Mouse (Mus musculus): Measurements from ENCODE around the gene Sirt2. TPM values are rescaled to one million over a fixed set of nuclear protein-coding genes. Genes with fewer than 3 reads are reported as not detected.

Gene Sirt2
- total RNA-seq, 2 experiments from 2014 or later, result 91.5 to 99.9 TPM

- DNase-seq, result no peak
- intact Hi-C loops (cut with DNase I), result no loop called here
Observed at GRCm38 (mm10) chr7:28825686-28826401, 59.3 kb downstream of the Sirt2 start.

DNA sequence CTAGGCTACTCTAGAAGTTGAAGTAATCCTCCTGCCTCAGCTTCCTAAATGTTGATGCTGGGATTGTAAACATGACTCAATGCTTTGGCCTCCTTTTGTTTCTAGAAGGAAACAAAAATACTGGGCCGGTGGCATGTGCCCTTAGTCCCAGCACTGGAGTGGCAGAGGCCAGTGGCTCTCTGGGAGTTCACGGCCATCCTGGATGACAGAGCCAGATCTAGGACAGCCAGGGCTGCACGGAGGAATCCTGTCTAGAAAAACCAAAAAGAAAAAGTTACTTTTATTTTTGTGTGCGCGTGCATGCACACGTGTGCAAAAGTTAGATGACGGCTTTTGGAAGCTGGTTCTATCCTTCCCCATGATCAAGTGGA lies 59.9 kb downstream of the Sirt2 start:
- intact Hi-C loops (cut with DNase I), result no loop called here
- no peak for DNase-seq

GRCm38 (mm10) chr7:28827338-28827737 lies 60.8 kb downstream of the Sirt2 start:
- intact Hi-C loops (cut with DNase I), result no loop called here
- no peak for DNase-seq

- DNase-seq, result no peak
- intact Hi-C loops (cut with DNase I), result loop anchor here (10.0 kb wide), 1 partner anchor 55 kb away; the partner anchor contains the start of gene Capn12
Observed at GRCm38 (mm10) chr7:28829821-28830220, 63.3 kb downstream of the Sirt2 start.

DNA sequence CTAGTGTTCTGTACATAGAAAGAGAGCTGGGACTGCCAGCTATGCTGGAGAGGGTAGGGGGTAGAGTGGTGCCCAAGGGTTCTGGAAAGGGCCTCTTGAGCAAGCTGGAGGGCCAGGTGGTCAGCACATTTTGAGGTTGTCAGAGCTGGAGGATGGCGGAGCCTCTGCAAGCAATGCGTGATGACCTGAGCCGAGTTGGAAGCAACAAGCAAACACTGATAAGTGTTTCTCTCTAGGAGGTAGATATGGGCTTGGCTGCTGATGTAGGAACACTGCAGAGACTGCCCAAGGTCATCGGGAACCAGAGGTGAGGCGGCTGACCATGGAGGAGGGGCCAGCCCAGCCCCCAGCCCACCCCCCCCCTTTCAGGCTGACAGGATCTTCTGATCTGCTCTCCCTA lies 64.4 kb downstream of the Sirt2 start:
- intact Hi-C loops (cut with DNase I), result loop anchor here (10.0 kb wide), 1 partner anchor 54 kb away; the partner anchor contains the start of gene Capn12
- no peak for DNase-seq

- DNase-seq, result no peak
- intact Hi-C loops (cut with DNase I), result loop anchor here (10.0 kb wide), 1 partner anchor 53 kb away; the partner anchor contains the start of gene Capn12
Observed at GRCm38 (mm10) chr7:28831411-28832125, 65.0 kb downstream of the Sirt2 start.

- intact Hi-C loops (cut with DNase I), result loop anchor here (10.0 kb wide), 1 partner anchor 53 kb away; the partner anchor contains the start of gene Capn12
- DNase-seq, result no peak
Observed at GRCm38 (mm10) chr7:28832137-28832536, 65.6 kb downstream of the Sirt2 start.

- no peak for DNase-seq
- intact Hi-C loops (cut with DNase I), result loop anchor here (10.0 kb wide), 1 partner anchor 51 kb away; the partner anchor contains the start of gene Capn12
Observed at GRCm38 (mm10) chr7:28833723-28834347, 67.3 kb downstream of the Sirt2 start, which contains the start of gene Lgals4. Gene Lgals4, plus strand, starts transcription at chr7:28833854.

DNA sequence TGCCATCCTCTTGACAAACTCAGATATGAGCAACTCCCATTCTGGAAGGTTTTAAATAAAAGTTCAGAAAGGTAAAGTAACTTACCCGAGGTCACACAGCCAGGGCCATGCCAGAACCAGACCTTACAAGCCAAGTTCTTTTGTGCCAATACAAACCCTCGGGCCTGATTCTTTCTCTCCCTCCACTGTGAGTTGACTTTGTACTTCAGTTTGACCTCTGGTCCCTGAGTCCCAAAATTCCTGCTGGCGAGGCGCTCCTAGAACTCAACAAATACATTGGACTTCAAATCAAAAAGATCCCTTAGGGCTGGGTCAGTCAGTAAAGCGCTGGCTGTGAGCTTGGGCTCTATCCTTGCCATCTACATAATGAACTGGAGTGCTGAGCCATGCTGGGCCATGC lies 70.4 kb downstream of the Sirt2 start:
- no peak for DNase-seq
- intact Hi-C loops (cut with DNase I), result loop anchor here (10.0 kb wide), 1 partner anchor 48 kb away; the partner anchor contains the start of gene Capn12

Other genes with a start within 250 kb of the Sirt2 start
- gene Ifnl3, start 243.9 kb upstream of the Sirt2 start, total RNA-seq (2021), result not detected
- not detected for gene Sycn, start 225.8 kb upstream of the Sirt2 start, total RNA-seq (2021)
- not detected for gene Nccrp1, start 219.5 kb upstream of the Sirt2 start, total RNA-seq (2021)
- gene Samd4b, start 168.6 kb upstream of the Sirt2 start, total RNA-seq (2021), result 10 to 100 TPM; 67.9 to 70.0 TPM
- gene Pak4, start 168.6 kb upstream of the Sirt2 start, total RNA-seq (2021), result 10 to 100 TPM; 11.6 to 11.9 TPM
- gene Acp7, start 135.4 kb upstream of the Sirt2 start, total RNA-seq (2021), result under 1 TPM; 0.18 to 0.89 TPM
- gene Fbxo27, start 73.9 kb upstream of the Sirt2 start, total RNA-seq (2021), result 10 to 100 TPM; 20.1 to 22.8 TPM
- 1 to 10 TPM; 2.9 to 3.7 TPM for gene Fbxo17, start 49.9 kb upstream of the Sirt2 start, total RNA-seq (2021)
- 10 to 100 TPM; 41.1 to 41.6 TPM for gene Mrps12, start 24.9 kb upstream of the Sirt2 start, total RNA-seq (2021)
- gene Sars2, start 24.7 kb upstream of the Sirt2 start, total RNA-seq (2021), result 10 to 100 TPM; 11.9 to 13.3 TPM
- gene Ccer2, start 10.6 kb upstream of the Sirt2 start, total RNA-seq (2021), result under 1 TPM in 1 of 2 experiments, not detected in 1; 0.68 TPM
- 10 to 100 TPM; 35.3 to 35.6 TPM for gene Nfkbib, start 777 bp downstream of the Sirt2 start, total RNA-seq (2021)
- gene Rinl, start 22.2 kb downstream of the Sirt2 start, total RNA-seq (2021), result 1 to 10 TPM; 1.5 to 1.6 TPM
- 100 to 1,000 TPM; 572 to 576 TPM for gene Hnrnpl, start 41.8 kb downstream of the Sirt2 start, total RNA-seq (2021)
- gene Ech1, start 58.5 kb downstream of the Sirt2 start, total RNA-seq (2021), result 10 to 100 TPM; 45.3 to 45.9 TPM
- 1 to 10 TPM; 3.6 to 4.6 TPM for gene Lgals4, start 67.1 kb downstream of the Sirt2 start, total RNA-seq (2021)
- 1 to 10 TPM; 2.3 to 3.7 TPM for gene Lgals7, start 97.1 kb downstream of the Sirt2 start, total RNA-seq (2021)
- gene Capn12, start 114.7 kb downstream of the Sirt2 start, total RNA-seq (2021), result under 1 TPM; 0.18 to 0.52 TPM
- gene Actn4, start 195.6 kb downstream of the Sirt2 start, total RNA-seq (2021), result 100 to 1,000 TPM; 129 to 134 TPM
- gene Eif3k, start 215.1 kb downstream of the Sirt2 start, total RNA-seq (2021), result 100 to 1,000 TPM; 212 to 213 TPM
- gene Map4k1, start 215.3 kb downstream of the Sirt2 start, total RNA-seq (2021), result 10 to 100 TPM; 12.9 to 14.7 TPM

Measured in left cerebral cortex, postnatal 4 days (tissue).